Mouse (Mus musculus) T-helper 1 cell (primary cell): ENCODE results near the gene Fat3.

ENCODE experiments used
- in situ Hi-C: fragments of 300-600 bp; cut with MboI, MseI; formaldehyde crosslinking; loops from one replicate; pipeline ENCODE4 v1.15.1; 2025; ENCODE audit warnings: high pct_unique_total_duplicates

The Fat3 gene

DNA sequence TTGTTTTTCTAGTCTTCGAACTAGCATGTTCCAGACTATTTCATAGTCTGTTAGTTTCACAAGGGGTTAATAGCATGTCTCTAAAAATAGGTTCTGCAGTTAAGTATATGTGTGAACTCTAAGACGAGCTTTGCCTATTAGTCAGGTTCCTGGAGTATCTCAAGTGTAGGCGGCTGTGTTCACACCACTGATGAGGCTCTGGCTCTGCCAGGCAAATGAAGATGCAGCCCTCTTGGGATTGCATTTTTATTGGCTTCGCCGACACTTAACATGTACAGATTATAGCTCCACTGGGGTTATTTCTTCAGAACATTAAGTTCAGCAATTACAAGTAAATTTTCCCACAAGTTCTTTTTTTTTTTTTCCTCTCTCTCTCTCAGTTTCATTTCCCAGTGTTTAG, 614.3 kb downstream of the Fat3 start:
- in situ Hi-C loops, result no loop called here

GRCm38 (mm10) chr9:15880754-15881153, 620.3 kb downstream of the Fat3 start:
- in situ Hi-C loops, result loop anchor here (5.0 kb wide), 1 partner anchor 193 kb away; no protein-coding TSS in a partner anchor

DNA sequence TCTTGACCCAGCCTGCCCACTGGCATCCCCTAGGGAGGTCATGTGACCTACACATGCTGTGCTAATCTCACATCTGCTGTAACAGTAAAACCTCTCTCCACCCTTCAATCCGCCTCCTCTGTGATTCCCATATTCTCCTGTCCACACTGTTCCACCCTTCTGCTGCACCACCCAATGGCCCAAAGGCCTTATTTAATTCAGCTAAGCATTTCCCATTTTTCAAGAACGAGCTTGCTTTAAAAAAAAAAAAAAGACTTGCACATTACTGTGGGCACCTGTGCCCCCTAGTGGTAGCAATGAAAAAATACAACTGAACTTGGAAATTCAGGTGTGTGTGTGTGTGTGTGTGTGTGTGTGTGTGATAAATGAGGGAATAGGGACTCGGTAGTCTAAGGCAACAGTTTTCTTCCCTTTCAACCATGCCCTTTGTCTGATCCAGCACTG, 620.9 kb downstream of the Fat3 start:
- in situ Hi-C loops, result loop anchor here (5.0 kb wide), 1 partner anchor 193 kb away; no protein-coding TSS in a partner anchor

- in situ Hi-C loops, result loop anchor here (5.0 kb wide), 1 partner anchor 102 kb away; no protein-coding TSS in a partner anchor
Measured at GRCm38 (mm10) chr9:15874506-15875160, 626.5 kb downstream of the Fat3 start, which contains the start of gene Mtnr1b. Gene Mtnr1b, minus strand, starts transcription at chr9:15874556.

DNA sequence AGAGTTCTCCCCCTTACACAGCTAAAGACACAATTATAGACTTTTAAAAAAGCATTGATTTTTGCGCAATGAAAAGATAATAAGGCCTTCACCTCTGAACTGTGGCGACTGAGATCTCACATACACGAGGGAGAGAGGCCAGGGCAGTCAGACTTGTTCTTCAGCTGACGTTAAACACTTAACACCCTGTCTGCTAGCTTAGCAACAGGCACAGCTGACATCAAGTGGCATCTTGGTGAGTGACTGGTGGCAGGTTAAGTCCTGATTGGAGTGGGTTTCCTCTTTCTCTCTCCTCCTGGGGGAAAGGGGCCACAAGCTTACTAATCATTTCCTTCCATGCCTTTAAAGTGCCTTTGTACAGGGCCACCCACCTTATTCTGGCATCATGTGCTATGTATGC, 631.1 kb downstream of the Fat3 start:
- in situ Hi-C loops, result loop anchor here (5.0 kb wide), 1 partner anchor 98 kb away; no protein-coding TSS in a partner anchor

- in situ Hi-C loops, result no loop called here
Measured at GRCm38 (mm10) chr9:15869456-15869855, 631.6 kb downstream of the Fat3 start.

DNA sequence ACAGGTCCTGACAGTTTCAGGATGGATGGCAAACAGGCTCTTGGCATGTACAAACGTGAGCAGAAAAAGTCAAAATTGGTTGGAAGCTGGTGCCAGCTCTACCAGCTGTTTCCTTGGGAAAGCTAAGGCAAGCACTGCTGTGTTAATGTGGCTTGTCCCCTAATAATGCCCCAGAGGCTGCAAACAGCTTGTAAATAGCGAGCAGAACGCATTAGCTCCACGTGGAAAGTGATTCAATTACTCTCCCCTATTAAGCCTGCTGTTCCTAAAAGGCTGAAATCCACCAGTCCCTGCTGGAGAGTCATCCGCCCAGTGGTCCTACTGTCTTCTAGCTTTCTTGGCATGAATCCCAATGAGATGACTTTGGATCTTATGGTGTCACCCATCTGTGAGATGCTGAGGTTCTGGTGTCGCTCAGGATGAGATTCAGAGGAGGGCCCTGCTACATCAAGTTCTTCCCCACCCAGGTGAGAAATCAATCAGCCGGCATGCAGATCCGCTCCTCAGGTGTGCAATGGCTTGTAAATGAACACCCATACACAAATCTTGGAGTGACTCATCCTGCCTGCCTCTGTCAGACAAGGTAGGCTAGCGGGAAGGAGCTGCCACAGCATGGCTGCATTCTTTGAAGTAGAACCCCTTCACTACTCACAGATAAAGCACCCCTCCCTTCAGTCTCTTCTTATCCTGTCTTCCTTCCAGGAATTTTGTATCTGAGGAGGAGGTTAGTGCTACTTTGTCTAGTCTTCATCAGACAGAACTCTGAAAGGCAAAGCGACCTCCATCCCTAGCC, 634.6 kb downstream of the Fat3 start:
- in situ Hi-C loops, result no loop called here

GRCm38 (mm10) chr9:15861402-15861801, 639.7 kb downstream of the Fat3 start:
- in situ Hi-C loops, result no loop called here
